Mouse (Mus musculus) heart, postnatal 14 days (tissue): ENCODE measurements around the gene B830017H08Rik. TPM values are rescaled to one million over a fixed set of nuclear protein-coding genes. Genes with fewer than 3 reads are reported as not detected.

Experiments used
- DNase-seq, 2 experiments: peaks; one replicate each; pipeline ENCODE4 v3.0.0; 2021 to 2022
- intact Hi-C: fragments of 180-260 bp; cut with DNase I; formaldehyde crosslinking; loops from one replicate; pipeline ENCODE4 v1.15.1; 2025
- total RNA-seq, 2 experiments: library from RNA; stranded (reverse); gene quantifications; 2 replicates each; pipeline ENCODE4 v1.2.3; 2021

B830017H08Rik gene
- total RNA-seq, 2 experiments from 2014 or later: not detected

GRCm38 (mm10) chr16:17843701-17844365 lies 10.9 kb downstream of the B830017H08Rik start:
- intact Hi-C loops: no loop called here
- DNase-seq: no peak

- DNase-seq: no peak
- intact Hi-C loops: no loop called here
These were observed 15.5 kb downstream of the B830017H08Rik start for GRCm38 (mm10) chr16:17848431-17848830.

GRCm38 (mm10) chr16:17848928-17849327 lies 16.0 kb downstream of the B830017H08Rik start:
- intact Hi-C loops: no loop called here

GRCm38 (mm10) chr16:17849486-17849885 lies 16.6 kb downstream of the B830017H08Rik start:
- intact Hi-C loops: no loop called here
- no peak for DNase-seq

More at GRCm38 (mm10) chr16:17848928-17849327, 16.0 kb downstream of the B830017H08Rik start:
- DNase-seq: peak in 1 of 2 experiments; percentile 64

GRCm38 (mm10) chr16:17851331-17851730 lies 18.4 kb downstream of the B830017H08Rik start:
- intact Hi-C loops: no loop called here

GRCm38 (mm10) chr16:17851860-17852259 lies 18.9 kb downstream of the B830017H08Rik start:
- intact Hi-C loops: no loop called here
- DNase-seq: no peak

More at GRCm38 (mm10) chr16:17851331-17851730, 18.4 kb downstream of the B830017H08Rik start:
- no peak for DNase-seq

GRCm38 (mm10) chr16:17853263-17853662 lies 20.3 kb downstream of the B830017H08Rik start:
- intact Hi-C loops: no loop called here

GRCm38 (mm10) chr16:17857157-17857556 lies 24.2 kb downstream of the B830017H08Rik start:
- intact Hi-C loops: no loop called here
- no peak for DNase-seq

More at GRCm38 (mm10) chr16:17853263-17853662, 20.3 kb downstream of the B830017H08Rik start:
- DNase-seq: no peak

GRCm38 (mm10) chr16:17858592-17858991 lies 25.7 kb downstream of the B830017H08Rik start:
- no peak for DNase-seq
- intact Hi-C loops: loop anchor here (1.0 kb wide), 1 partner anchor 80 kb away; no protein-coding TSS in a partner anchor

GRCm38 (mm10) chr16:17865293-17865692 lies 32.4 kb downstream of the B830017H08Rik start:
- DNase-seq: no peak
- intact Hi-C loops: no loop called here

GRCm38 (mm10) chr16:17865770-17866169 lies 32.8 kb downstream of the B830017H08Rik start:
- intact Hi-C loops: no loop called here
- no peak for DNase-seq

- intact Hi-C loops: no loop called here
- DNase-seq: no peak
These were observed 38.3 kb downstream of the B830017H08Rik start for GRCm38 (mm10) chr16:17871248-17871647.

- intact Hi-C loops: no loop called here
- DNase-seq: no peak
These were observed 40.1 kb downstream of the B830017H08Rik start for GRCm38 (mm10) chr16:17872995-17873394.

GRCm38 (mm10) chr16:17875174-17875573 lies 42.3 kb downstream of the B830017H08Rik start:
- intact Hi-C loops: no loop called here
- DNase-seq: no peak

GRCm38 (mm10) chr16:17876096-17876495 lies 43.2 kb downstream of the B830017H08Rik start:
- intact Hi-C loops: no loop called here
- DNase-seq: no peak

- intact Hi-C loops: no loop called here
- DNase-seq: no peak
These were observed 46.6 kb downstream of the B830017H08Rik start for GRCm38 (mm10) chr16:17879571-17879970.

GRCm38 (mm10) chr16:17882196-17882595 lies 49.3 kb downstream of the B830017H08Rik start:
- intact Hi-C loops: no loop called here
- DNase-seq: no peak

GRCm38 (mm10) chr16:17884116-17884515 lies 51.2 kb downstream of the B830017H08Rik start:
- no peak for DNase-seq
- intact Hi-C loops: no loop called here
